Mouse (Mus musculus) layer of hippocampus, adult 11-12 months (tissue): ENCODE results near the gene Ccdc51.
A peak's percentile ranks its signal among the peaks of the same experiment; 100 is the strongest.

Experiments used
- DNase-seq: peaks from one replicate; pipeline ENCODE4 v3.0.0; 2022; ENCODE audit warnings: low spot score

Gene Ccdc51

GRCm38 (mm10) chr9:109057543-109057942 lies 24.8 kb upstream of the Ccdc51 start:
- DNase-seq: no peak

DNA sequence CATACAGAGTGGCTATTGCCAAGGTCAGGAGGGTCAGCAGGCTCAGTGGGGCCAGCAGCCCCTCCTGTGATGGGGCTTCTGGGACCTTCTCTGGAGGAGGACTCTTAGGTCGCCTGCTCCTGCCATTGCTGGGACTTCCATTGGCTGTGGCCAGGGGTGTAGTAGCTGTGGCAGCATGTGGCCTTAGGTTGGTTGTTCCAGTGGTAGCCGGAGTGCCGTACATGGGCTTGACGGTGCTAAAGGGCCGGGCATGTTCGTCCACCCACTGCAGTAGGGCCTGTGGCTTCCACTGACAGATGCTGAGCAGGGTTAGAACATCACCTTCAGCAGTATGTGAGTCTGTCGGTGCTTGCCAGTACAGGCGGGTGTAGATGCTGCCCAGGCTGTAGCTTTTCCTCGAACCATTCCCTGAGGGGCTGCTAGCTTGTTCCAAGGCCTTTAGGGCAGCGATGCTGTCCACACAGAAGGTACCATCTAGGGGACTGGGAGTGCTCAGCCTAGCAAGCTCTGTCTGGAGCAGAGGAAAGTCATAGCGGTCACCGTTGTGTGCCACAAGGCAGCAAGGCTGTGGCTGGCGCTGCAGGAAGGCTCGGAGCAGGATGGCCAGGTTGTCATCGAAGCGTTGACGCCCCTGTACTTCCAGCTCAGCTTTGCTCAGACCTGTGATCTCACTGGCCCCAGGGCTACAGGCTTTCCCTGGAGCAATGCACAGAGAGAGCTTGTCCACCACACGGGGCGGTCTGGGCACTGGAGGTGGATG lies 24.1 kb upstream of the Ccdc51 start:
- DNase-seq: no peak

GRCm38 (mm10) chr9:109059136-109059903 lies 23.0 kb upstream of the Ccdc51 start, which contains the start of gene Trex1:
TSS of gene Trex1 (minus strand) at chr9:109059734.
- DNase-seq: peak; percentile 94

DNA sequence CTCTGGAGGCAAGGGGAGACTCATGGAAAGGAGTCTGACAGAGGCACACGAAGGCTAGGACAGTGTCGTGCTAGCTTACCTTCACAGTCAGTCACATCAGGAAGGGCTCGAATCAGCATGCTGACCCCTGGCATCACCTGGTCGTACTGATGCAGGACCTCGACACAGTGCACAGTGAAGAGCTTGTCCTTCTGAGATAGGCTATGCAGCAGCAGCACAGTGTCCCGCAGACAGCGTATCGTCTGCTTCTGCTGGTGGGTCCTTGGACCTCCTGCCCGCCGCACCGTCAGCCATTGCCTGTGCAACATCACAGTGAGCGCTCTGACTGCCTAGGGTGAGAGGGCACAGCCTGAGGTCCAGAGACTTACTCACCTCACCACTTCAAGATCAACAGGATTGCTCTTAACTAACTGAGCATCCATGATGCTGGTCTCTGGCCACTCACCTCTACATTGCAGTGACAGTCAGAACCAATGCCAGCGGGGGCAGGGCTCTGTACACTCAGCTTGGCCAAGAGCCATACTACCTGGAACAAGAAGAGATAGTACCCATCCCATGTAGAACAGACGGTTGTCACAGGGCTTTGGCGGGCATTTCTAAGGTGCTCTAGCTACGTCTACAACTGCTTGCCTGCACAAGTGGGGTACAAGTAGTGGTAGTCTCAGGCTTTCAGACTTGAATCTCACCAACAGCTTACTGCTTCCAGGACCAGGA lies 22.0 kb upstream of the Ccdc51 start:
- DNase-seq: no peak

DNA sequence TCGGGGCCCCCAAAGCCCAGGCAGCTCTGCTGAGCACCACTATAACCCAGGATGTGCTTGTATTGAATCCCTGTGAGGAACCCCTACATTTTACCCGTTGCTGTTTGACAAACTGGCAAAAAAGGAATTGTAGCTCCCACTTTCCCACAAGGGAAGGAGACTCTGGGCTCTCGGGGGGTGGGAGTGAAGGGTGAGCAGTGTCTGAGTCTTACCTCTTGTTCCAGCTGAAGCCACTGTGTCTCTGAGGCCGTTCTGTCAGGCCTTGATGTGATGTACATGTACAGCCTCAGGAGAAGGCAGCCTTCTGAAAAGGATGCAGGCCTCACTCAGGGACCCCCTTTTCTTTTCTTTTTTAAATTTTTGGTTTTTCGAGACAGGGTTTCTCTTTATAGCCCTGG lies 21.4 kb upstream of the Ccdc51 start:
- DNase-seq: no peak

DNA sequence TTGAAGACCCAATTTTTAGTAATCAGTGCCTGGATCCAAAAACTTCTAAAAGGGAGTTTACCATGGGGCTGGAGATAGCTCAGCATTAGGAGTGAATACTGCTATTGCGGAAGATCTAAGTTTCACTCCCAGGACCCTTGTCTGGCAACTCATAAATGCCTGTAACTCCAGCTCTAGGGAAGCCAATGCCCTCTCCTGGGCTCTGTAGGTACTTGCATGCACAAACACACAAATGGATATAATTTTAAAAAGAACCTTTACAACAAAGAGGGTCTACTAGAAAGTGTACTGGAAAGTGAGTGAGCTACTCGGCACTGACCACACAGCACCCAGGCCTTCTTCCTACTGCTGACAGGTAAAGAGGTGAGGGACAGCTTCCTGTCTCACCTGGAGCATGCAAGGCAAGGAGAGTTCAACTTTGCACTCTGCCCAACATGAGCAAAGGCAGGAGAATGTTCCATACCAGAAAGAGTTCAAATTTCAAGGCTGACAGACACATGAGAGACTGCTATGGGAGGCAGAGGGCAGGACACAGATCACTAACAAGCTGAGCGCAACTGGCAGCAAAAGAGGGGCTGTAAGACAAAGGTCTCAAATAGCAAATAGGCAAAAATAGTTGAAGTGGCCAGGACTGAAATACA lies 14.1 kb upstream of the Ccdc51 start:
- DNase-seq: no peak

DNA sequence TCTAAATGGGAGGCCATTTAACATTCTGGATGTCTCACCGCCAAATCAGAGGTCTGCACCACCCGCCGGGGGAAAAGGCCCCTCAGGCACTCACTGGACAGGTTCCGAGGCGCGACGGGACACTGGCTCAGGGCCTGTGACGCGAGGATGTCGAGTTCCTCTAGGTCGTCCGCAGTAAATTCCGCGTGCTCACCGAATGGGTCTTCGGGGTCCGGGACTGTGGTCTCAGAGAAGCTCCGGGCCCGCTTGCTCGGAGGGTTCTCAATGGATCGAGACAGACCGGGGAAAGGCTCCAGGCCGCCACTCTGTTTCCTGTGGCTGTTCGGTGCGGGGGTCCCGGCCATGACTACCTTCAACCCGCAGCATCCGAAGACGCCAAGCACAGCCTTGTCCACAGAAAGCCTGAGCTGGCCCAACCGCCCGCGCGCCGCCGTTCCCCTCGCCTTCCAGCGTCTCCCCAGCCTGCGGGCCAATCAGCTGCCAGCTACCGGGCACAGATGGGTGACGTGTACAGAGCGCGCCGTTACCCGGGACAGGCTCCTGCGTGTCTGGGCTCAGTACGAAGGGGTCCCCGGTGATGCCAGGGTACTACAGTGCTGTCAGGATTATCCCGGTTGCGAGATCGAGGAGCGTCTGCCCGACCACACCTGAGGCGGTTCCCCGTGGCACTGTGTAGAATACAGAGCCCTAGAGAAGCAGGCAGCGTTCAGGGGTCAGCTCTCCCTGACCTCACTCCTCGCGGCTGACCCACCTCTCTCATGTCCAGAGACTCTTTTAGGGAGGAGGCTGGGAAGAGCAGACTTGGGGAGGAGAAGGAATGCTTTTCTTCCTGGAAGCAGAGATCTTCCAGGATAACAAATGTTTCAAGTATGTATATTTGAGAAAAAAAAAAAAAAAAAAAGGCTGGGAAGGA lies 8.4 kb upstream of the Ccdc51 start, which contains the start of gene Atrip:
TSS of gene Atrip (minus strand) at position 464 of the 913 bp plus-strand sequence.
- peak; percentile 92 for DNase-seq

GRCm38 (mm10) chr9:109080516-109080915 lies 1.8 kb upstream of the Ccdc51 start:
- no peak for DNase-seq

GRCm38 (mm10) chr9:109081749-109082123 lies 557 bp upstream of the Ccdc51 start:
- DNase-seq: no peak

GRCm38 (mm10) chr9:109084922-109085321 lies 2.6 kb downstream of the Ccdc51 start:
- DNase-seq: no peak

DNA sequence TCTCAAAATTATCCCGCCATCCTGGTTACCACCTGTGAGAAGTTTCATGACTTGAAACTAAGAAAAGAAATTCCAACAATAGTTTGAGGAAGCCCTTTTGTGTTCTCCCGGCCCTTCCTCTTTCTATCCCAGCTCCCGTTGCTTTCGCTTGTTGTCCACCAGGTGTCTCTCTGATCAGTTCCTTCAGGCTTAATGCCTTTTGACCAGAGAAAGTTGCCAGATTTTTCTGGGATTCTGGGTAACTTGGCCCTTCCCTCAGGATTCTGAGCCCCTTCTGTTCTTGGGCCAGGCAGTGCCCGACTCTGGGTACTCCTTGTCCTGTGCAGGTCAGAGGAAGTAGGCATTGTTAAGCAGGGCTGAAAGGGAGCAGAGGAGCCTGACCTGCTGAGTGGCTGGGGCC lies 5.7 kb downstream of the Ccdc51 start:
- DNase-seq: no peak

DNA sequence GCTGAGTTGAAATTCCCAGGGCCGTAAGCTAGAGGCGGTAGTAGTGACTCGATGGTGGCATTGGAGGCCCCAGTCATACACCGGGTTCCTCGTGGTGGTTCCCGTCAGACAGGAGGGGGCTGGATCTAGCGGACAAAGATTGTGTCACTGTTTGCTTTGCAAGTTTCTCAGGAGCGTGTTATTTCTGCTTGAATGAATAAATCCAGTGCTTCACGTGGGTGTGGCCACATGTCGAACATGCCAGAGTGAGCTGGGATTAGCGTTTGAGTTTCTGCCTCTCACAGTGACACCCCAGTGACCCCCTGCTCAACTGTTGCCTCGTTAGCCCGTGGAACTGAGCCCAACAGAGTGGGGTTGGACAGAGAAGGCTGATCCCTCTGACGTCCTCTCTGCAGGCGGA lies 8.2 kb downstream of the Ccdc51 start:
- DNase-seq: no peak

DNA sequence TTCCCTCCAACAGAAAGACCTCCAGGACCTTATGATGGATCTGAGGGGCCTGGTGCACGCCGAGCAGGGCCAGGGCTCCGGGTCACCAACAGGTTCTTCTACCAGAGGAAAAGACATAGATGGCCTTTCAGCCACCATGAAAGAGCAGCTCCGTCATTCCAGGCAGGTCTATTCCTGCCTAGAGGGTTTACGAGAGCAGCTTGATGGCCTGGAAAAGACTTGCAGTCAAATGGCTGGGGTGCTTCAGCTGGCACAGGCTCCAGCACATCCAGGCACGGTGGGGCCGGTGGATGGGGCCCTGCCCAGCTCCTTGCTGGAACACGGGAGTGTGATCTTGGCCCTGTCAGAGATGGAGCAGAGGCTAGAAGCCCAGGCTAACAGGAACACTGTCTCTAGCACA lies 9.5 kb downstream of the Ccdc51 start:
- no peak for DNase-seq

DNA sequence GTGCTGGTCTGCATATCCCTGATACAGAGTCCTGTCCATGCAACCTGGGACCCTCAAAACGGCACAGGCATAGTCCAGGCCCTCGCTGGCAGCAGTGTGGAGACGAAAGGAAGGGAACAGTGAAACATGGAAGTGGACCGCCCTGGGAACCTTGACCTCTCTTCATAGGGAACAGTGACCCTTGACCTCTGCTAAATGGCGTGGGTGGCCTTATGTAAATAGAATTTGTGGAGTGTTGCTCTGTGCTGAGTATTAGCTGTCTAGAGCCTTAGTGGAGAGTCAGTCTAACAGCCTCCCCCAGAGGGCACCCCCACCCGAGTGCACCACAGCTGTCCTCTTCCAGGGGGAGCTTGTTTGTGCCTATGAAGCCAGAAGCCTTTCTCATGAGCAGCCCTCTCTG lies 10.5 kb downstream of the Ccdc51 start:
- DNase-seq: no peak

DNA sequence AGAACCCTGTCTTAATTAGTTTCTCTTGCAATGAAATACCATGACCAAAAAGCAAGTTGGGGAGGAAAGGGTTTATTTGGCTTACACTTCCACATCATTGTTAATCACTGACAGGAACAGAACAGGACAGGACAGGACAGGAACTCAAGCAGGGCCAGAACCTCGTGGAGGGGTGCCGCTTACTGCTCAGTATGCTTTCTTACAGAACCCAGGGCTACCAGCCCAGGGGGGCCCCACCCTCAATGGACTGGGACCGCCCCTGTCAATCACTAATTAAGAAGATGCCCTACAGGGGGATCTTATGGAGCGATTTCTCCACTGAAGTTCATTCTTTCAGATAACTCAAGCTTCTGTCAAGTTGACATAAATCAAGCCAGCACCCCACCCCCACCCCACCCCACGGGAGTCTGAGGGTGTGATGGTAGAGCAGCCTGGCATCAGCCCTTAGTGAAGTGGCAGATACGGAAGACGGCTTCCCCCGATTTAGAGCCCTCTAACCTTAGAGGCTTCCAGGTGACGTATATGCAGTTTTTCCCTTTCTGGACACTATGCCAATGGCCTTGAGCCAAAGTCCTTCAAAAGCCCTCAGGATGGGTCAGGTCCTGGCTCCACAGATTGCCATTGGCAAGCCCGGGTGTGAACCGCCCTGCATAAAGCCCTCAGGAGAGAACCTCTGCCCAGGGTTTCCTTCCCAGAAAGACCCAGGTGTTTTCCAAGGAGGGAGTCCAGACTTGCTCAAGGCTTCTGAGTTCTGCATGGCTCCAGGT lies 11.7 kb downstream of the Ccdc51 start:
- DNase-seq: no peak

DNA sequence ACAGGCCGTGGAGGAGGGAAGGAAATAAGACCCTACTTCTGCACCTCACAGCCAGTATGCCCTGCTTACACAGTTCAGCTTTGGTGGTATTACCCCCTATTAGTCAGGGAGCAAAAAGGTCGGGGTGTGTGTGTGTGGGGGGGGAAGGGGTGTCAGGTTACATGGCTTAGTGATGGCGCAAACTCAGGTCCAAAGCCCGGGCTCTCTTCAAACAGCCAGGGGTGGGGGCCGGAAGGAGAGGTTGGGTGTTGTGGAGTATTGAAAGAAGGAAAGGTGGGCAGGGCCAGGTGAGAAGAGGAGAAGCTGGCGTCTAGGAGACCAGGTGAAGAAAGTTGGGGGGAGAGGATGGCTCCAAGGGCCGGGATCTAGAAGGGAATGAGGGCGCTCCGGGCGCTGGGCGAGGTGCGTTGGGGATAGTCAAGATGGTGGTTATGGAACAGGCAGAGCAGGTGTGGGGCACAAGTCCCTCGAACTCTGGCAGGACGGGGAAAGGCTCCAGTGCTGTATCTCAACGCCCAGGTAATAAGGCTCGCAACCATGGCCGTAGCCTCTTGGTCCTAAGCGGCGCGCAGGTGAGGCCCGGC lies 12.4 kb downstream of the Ccdc51 start:
- DNase-seq: no peak

- DNase-seq: peak; percentile 66
Measured at GRCm38 (mm10) chr9:109095137-109095982, 13.1 kb downstream of the Ccdc51 start, which contains the start of gene Plxnb1. TSS of gene Plxnb1 (plus strand) at chr9:109095389.

DNA sequence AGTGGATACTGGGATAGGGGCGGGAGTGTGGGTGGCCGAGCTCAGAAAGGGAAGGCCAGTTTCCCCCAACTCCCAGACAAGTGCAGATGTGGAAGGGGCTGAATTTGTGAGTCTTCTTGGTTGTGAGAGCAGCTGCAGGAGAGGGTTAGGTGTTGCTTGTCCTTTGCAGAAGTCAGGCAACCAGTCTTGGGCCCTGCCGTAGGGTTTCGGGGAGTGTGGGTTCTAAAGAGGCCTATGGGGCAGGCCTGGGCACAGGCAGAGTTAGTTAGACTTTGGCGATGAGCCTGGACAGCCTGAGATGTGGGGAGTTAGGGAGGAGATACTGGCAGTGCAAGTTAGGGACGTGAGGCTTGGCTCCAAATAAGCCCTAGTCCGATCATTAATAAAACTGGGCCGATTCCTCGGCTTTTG lies 14.0 kb downstream of the Ccdc51 start:
- no peak for DNase-seq

DNA sequence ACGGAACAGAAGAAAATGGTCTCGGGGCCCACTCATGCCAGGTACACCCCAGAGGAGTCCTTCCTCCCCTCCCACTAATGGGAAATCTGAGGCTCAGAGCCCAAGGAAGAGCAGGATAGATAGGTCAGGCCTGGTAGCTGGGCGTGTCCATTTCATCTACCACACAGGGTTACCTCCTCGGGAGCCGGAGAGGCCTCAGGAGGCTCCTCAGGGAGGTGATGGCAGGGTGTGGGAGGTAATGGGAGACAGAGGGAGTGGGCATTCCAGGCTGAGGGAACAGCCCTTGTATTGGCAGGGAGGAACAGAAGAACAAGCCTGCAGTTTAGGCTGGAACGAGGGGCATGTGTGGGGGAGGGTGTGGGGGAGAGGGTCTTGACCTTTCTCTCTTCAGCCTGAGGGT lies 14.6 kb downstream of the Ccdc51 start:
- no peak for DNase-seq
